Mouse (Mus musculus): Measurements from ENCODE around the gene Ifit2. TPM values are rescaled to one million over a fixed set of nuclear protein-coding genes. Genes with fewer than 3 reads are reported as not detected.
A peak's percentile ranks its signal among the peaks of the same experiment; 100 is the strongest.
"Not testable (repeated sequence)": the region's sequence is repeated elsewhere in the genome, so short reads cannot be mapped to it uniquely, and the experiment has no call there.

The Ifit2 gene
- total RNA-seq, 2 experiments from 2014 or later, result 0.62 to 0.85 TPM

GRCm38 (mm10) chr19:34594523-34594922 lies 44.0 kb downstream of the Ifit2 start:
- not testable (repeated sequence) for DNase-seq (ENCODE audit: low spot score)

DNA sequence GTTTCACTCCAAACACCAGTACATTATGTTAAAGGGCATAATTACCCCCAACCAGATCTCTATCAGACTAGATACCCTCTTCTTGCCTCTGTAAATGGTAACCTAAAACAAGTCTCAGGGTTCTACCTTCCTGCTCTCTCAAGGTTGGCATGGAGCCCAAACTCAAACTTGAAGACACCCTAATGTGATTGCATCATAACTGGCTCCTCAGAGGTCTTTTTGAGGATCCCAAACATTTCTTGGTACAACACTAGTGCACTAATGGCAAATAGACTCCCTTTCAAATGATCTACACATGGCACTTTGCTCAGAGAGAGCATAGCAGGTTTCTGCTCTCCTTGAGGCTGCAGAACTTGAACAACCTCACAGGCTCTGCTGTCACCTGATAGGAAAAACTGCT lies 46.3 kb downstream of the Ifit2 start:
- no peak for DNase-seq (ENCODE audit: low spot score)

GRCm38 (mm10) chr19:34598341-34598740 lies 47.8 kb downstream of the Ifit2 start:
- DNase-seq (ENCODE audit: low spot score), result peak; percentile 67

DNA sequence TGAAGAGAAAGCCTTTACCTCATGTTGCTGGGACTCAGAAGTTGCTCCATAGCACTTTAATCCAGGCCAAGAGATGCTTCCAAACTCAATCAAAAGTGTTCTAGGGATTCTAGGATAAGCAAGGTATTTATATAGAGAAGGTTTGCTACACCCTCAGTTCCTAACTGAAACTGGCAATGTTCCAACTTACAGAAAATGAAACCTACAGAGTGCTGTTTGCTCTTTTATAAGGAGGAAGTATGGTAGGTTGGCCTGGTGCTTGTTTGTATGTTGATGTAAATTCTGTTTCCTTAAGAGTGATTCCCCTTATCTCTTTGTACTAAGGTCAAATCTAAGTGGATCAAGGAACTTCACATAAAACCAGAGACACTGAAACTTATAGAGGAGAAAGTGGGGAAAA lies 48.8 kb downstream of the Ifit2 start:
- not testable (repeated sequence) for DNase-seq (ENCODE audit: low spot score)

DNA sequence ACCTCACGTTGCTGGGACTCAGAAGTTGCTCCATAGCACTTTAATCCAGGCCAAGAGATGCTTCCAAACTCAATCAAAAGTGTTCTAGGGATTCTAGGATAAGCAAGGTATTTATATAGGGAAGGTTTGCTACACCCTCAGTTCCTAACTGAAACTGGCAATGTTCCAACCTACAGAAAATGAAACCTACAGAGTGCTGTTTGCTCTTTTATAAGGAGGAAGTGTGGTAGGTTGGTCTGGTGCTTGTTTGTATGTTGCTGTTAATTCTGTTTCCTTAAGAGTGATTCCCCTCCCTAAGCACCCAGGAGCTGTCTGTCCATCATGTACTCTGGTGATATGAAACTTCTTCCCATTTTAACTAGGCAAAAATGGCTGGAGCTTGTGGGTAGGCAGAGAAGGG lies 51.4 kb downstream of the Ifit2 start, which contains the start of gene Ifit1bl1:
TSS of gene Ifit1bl1 (minus strand) at position 69 of the 400 bp plus-strand sequence.
- not testable (repeated sequence) for DNase-seq (ENCODE audit: low spot score)

DNA sequence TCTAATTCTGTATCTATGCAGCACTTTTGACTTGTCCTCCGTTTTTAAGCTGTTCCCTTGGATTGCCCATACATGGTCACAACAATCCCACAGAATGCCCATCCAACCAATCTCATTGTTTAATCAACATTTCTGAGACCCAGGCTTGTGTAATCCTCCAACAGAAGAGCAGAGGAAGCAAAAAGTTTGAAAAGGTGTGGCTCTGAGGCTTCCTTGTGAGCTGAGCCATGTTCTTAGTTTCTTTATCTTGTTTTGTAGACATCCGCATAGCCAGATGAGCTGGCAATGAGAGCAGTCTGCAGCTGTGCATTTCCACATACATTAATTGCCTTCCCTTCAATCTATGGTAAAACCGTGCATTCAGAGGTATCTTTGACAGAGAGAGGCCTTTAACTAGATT lies 55.0 kb downstream of the Ifit2 start:
- DNase-seq (ENCODE audit: low spot score), result no peak

DNA sequence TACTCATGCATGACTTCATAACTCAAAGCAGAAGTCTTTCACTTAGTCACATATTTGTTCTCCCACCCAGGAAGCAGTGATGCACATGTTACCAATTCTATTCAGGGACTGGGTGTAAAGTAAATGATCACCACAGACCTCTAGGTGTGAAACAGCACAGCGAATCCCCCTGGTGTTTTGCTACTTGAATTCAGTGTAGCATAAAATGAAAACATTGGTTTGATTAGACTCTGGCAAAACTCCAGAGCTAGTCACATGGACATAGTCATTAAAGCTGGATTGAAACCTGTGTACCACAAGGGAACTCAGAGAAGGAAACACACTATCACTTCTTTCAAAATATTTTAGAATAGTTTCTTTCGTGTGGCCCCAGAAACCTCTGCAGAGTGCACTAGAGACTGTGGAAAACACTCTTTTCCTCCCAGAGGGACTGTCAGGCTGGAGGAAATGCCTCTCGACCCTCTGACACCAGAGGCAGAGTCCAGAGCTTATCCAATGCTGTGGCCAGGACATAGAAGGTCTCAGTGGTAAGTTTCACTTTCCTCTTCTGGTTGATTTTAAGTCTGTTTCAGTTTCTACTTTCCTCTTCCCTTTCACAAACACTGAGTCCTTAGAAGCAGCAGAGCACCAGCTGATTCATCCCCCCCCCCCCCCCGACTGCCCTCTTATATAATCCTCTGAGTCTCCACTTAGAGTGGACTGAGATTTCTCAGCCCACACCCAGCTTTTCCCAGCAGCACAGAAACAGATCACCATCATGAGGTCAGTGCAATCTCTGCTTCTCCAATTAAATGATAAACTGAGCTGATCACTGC lies 57.0 kb downstream of the Ifit2 start, which contains the start of gene Ifit3b:
TSS of gene Ifit3b (plus strand) at position 734 of the 815 bp plus-strand sequence.
- peak; percentile 35 for DNase-seq (ENCODE audit: low spot score)

DNA sequence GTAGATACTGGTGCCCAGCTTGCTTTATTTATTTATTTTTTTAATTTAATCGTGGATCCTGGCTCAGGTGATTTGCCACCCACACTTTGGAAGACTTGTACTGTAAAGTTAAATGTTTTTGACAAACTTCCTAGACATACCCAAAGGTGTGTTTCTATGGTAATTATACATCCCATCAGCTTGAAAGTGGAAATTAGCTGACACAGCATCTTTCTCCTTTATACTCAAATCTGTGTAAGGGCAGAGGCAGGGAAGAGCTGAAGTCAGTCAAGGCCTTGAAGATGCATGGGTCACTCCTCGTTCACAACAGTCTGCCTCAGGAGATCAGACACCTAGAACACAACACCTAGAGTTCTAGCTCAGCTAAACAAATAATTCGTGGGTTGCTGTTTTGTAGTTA lies 59.6 kb downstream of the Ifit2 start:
- not testable (repeated sequence) for DNase-seq (ENCODE audit: low spot score)

DNA sequence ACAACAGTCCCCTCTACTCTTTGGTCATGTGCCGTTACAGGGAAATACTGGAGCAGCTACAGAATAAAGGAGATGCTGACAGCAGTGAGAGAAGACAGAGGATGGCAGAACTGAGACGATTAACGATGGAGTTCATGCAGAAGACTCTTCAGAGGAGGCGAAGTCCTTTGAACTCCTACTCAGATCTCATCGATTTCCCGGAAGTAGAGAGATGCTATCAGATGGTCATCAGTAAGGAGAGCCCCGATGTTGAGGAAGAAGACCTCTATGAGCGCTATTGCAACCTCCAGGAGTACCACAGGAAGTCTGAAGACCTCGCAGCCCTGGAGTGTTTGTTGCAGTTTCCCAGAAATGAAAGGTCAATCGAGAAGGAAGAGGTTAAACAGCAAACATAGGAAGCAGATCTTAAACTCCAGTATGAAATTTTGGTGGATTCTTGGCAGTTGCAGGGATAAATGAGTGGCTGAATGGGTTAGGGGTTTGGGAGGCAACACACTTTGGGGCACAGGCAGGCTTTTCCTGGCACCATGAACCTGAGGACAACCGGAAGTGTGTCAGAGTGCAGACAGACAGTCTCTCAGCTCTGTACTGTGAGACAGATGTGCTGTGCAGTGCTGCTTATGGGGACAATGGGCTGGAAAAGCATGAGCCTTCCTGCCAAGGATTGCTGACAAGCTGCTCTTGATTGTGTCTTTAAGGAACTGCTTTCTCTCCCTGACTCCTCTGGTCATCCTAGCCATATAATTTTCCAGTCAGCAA lies 61.9 kb downstream of the Ifit2 start:
- DNase-seq (ENCODE audit: low spot score), result not testable (repeated sequence)

DNA sequence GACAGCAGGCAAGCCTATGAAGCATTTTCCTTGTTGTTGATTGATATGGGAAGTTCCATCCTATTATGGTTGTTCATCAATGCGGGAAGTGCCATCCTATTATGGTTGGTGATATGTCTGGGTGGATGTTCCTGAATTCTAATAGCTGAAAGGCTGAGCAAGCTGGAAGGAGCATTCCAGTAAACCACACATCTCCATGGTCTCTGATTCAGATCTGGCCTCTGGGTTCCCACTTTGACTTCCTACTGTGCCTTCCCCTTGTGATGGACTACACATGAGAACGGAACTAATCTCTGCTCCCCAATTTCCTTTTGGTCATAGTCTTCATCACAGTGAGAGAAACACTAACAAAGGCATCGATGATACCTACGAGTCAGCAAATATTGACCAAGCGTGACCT lies 70.4 kb downstream of the Ifit2 start:
- no peak for DNase-seq (ENCODE audit: low spot score)

DNA sequence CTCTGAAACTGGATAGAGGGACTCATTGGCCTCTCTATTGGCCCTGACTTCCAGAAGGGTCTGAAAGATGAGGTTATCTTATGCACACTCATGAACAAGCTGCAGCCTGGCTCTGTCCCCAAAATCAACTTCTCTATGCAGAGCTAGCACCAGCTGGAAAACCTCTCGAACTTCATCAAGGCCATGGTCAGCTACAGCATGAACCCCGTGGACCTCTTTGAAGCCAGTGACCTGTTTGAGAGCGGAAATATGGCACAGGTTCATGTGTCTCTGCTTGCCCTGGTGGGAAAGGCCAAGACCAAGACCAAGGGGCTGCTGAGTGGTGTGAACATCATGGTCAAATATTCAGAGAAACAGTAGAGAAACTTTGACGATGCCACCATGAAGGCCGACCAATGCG lies 73.3 kb downstream of the Ifit2 start:
- no peak for DNase-seq (ENCODE audit: low spot score)

DNA sequence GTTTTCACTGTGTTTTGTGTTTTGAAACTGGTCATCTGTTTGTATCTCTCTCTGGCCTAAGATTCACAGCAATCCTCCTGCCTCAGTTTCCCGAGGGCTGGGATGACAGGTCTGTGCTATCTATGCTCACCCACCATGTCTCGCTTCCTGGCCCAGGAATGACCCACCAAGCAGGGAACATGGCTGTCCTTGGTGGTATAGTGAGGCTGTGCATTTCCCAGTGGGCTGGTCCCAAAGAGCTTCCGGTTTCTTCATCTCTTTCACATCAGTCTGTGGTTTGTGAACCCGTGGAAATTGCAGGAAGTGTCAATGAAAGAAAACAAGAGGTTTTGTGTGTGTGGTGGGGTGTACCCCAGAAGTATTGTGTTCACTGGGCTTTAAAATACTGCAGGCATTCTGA lies 74.2 kb downstream of the Ifit2 start:
- no peak for DNase-seq (ENCODE audit: low spot score)

Other genes starting within 250 kb of the Ifit2 start
- gene Ch25h, start 75.5 kb upstream of the Ifit2 start, total RNA-seq (2021), result not detected
- gene Lipa, start 23.2 kb upstream of the Ifit2 start, total RNA-seq (2021), result 1 to 10 TPM; 4.6 to 5.3 TPM
- under 1 TPM; 0.71 to 0.88 TPM for gene Ifit3, start 32.8 kb downstream of the Ifit2 start, total RNA-seq (2021)
- gene Ifit1bl1, start 51.3 kb downstream of the Ifit2 start, total RNA-seq (2021), result not detected
- 1 to 10 TPM; 1.4 to 2.0 TPM for gene Ifit3b, start 57.3 kb downstream of the Ifit2 start, total RNA-seq (2021)
- not detected for gene Ifit1bl2, start 90.0 kb downstream of the Ifit2 start, total RNA-seq (2021)
- under 1 TPM; 0.25 to 0.57 TPM for gene Ifit1, start 90.2 kb downstream of the Ifit2 start, total RNA-seq (2021)
- under 1 TPM; 0.18 to 0.74 TPM for gene Slc16a12, start 196.6 kb downstream of the Ifit2 start, total RNA-seq (2021)

Measured in gastrocnemius, adult 18-20 months (tissue).